Mouse (Mus musculus): ENCODE measurements around the gene Gm28308.

Gene Gm28308

DNA sequence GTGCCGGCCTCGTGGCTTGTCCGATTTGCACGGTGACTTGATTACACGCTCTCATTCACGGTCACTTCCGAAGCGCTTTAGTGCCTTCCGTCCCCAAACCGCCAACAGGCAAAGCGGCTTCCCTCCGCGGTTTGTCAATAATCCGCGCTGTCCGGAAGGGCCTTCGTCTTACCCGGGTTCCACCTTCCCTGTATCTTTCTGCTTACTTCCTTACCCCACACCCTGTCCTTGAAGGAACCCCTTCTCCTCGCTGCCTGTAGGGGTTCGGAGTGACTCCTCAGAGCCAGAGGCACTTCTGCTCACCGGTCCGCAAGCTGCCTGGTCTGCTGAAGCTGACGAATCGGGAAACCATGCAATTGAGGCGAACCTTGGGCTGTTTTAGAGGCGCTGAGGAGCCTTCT is 33.3 kb upstream of the Gm28308 start:
- DNase-seq: no peak

- no peak for DNase-seq
Observed at GRCm38 (mm10) chr6:52245757-52246142, 32.6 kb upstream of the Gm28308 start, which contains the start of gene Hoxa11. Gene Hoxa11, minus strand, starts transcription at chr6:52245810.

DNA sequence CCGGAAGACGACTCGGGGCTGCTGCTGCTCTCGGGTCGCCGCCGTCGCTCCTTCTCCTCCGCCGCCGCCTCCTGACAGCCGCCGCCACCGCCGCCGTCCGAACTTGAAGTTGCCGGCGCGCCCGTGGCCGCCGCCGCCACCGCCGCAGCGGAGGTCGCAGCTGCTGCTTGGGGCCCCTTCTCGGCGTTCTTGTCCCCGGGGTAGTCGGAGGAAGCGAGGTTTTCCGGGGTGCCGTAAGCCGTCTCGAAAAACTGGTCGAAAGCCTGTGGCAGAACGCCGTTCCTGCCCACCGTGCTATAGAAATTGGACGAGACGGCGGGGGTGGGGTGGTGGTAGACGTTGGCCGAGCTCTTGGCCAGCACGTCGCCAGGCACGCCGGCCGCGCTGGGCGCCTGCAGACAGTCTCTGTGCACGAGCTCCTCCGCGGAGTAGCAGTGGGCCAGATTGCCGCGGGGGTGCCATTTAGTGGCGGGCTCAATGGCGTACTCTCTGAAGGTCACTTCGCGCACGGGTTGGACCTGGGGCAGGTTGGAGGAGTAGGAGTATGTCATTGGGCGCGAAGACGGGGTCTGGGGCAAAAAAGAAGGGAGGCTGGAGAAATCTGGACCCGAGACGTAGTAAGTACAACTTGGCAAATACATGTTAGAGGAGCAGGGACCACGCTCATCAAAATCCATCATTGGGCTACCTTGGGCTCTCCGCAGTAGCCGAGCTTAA is 32.1 kb upstream of the Gm28308 start:
- DNase-seq: no peak

DNA sequence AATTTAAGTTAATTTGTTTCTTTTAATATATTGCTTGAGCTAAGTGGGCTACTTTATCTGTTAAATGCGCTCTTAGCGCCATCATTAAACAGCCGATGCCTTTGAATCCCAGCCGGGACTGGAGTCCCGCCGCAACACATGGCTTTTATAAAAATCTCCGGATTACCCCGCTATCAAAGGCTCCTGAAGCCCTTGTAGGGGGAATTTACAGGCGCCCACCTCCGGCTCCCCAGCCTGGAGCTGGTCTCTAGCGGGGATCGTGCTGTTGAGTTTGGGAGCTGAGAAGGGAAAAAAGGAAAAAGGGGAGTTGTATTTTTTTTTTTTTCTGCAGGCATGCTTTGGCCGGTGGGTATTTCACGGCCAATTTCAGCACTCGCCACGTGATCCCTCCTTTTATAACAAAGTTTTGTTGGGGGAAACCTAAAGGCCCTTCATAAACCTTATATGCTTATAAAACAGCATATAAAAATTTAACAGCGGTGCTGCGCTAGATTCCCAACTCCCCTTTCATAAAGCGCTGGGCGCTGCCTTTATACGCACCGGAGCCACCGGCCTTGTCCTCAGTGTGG is 31.4 kb upstream of the Gm28308 start:
- no peak for DNase-seq

GRCm38 (mm10) chr6:52243681-52244121 is 30.6 kb upstream of the Gm28308 start:
- DNase-seq: no peak

GRCm38 (mm10) chr6:52242801-52243332 is 29.7 kb upstream of the Gm28308 start:
- no peak for DNase-seq

- no peak for DNase-seq
Observed at GRCm38 (mm10) chr6:52241001-52241621, 28.0 kb upstream of the Gm28308 start.

DNA sequence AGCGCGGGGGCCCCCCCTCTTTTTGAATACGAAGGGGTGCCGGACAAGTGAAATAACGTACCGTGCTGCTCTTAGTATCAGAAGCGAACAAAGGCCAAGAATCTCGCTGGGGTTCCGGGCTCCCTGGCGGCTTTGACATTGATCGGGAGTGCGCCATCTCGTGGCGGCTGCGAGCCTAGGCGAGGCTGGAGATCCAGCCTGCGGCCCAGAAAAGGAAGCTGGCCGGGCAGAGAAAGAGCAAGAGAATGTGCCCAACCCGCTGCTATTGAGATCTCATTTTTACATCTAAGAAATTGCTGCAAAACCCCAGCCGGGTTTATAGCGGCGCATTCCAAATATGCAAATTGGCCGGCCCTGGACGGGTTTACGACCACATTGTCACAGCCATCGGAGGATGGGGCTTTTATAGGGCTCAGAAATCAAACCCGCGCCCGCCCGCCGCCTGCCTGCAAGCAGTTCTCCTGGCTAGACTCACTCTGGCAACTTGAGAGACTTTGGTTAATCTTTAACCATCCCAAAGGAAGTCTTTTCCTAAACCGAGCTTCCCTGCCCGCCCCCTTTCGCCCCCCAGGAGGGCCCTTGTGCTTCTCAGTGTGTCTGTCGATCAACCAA is 27.4 kb upstream of the Gm28308 start, which contains the start of gene Hoxa10:
Hoxa10 (minus strand) TSS at position 466 of the 612 bp plus-strand sequence.
- peak; percentile 19 for DNase-seq

DNA sequence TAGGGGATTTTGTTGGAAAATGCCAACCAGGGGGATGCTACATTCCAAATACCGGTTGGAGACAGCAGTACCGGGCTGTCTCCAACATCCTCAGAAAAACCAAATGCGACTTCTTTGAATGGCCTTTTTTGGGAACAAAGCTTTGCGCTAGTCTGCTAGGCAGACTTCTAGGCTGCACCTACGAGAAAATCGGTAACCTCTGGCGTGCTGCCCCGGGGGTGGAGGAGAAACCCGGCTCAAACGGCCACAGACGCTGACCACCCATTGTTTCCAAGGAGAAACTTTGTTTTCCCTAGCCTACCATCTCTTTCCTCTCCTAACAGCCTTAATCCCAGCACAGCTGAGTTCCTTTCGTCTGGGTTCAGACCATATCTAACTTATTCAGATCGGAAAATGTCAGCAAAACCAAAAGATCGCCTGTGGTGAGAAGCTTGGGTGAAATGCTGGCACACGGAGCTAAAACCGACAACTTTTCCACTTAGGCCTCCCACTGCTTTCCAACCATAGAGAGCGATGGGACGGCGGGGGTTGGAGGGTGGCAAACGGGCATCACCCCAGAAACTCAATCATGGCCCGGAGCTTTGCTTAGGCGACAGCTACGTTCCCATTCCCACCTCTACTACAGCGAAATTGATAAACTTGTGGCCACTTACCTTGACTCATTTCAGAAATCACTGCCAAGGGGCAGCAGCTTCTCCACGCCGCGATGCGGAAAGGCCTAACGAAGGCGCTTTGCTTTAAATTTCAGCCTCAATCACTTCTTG is 26.7 kb upstream of the Gm28308 start:
- no peak for DNase-seq

GRCm38 (mm10) chr6:52238976-52239375 is 25.8 kb upstream of the Gm28308 start:
- DNase-seq: no peak

- DNase-seq: no peak
Observed at GRCm38 (mm10) chr6:52238155-52238545, 25.0 kb upstream of the Gm28308 start.

DNA sequence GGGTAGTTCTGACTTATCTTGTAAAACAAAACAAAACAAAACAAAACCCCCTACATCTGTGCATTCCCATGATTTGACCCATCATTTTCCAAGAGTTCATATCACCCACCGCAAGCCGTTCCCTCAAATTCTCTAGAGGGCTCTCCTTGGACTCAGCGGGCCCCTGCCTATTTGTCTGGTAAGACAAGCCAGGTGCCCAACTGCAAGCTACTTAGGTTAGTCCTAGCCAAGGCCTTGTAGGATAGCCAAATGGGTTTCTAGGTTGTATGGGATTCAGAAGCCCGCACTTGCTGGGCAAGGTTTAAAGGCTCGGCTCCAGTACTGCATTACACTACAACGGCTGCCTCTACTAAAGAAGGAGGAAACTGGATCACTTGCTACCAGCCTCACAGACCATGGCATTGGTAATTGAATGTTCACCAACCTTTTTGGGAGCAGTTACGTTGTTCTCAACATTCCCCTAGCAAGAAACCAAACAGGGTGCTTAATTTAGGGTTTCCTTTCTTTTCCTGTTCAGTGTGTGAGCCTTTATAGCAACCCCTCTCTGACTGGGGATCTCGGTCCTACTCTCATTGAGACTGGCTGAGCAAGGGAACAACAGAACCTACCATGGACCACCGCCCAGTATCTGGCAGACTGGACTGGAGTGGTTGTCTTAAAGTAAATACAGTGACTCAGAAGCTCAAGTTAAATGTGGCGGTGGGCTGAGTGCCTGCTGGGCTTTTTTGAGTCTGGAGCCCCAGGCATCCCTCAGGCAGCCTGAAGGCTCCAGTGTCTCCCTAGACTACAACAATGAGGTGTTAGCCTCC is 24.4 kb upstream of the Gm28308 start:
- no peak for DNase-seq

DNA sequence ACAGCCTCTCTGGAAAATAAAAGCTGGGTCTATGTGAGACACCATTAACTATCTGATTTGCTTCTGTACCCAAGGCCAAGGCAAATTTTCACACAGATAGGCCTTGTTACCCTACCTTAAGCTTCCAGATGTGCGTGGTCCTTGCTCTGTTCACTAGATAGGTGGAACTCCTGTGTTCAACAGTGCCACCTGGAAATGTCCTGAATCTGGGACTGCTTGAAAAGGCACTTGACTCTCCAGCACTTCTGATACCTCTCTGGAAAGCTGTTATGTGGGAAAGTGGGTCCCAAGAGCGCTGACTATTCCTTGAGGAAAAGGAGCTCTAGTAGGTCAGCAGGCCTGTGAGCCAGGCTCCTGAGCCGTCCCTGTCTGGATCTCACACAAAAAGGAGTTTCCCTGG is 23.7 kb upstream of the Gm28308 start:
- no peak for DNase-seq

DNA sequence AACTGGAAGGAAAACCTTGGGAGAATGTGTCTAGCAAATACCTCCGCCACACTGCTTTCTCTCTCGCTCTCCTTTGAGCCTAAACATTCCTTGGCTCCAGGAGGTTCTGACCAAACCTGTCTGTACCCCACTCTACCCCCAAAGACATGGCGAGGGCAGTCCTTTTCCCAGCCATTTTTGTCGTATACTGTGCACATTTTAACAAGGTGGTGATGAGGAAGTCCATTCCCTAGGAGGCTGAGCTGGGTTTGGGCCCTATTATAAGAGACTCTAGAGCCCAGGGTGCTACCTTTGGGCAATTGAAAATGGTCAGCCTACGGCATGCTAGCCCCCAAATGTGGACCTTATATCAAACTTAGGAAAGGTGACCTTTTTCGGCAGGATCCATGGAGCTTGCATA is 22.7 kb upstream of the Gm28308 start:
- no peak for DNase-seq

GRCm38 (mm10) chr6:52235267-52235666 is 22.1 kb upstream of the Gm28308 start:
- DNase-seq: no peak

GRCm38 (mm10) chr6:52234428-52235140 is 21.4 kb upstream of the Gm28308 start:
- no peak for DNase-seq

DNA sequence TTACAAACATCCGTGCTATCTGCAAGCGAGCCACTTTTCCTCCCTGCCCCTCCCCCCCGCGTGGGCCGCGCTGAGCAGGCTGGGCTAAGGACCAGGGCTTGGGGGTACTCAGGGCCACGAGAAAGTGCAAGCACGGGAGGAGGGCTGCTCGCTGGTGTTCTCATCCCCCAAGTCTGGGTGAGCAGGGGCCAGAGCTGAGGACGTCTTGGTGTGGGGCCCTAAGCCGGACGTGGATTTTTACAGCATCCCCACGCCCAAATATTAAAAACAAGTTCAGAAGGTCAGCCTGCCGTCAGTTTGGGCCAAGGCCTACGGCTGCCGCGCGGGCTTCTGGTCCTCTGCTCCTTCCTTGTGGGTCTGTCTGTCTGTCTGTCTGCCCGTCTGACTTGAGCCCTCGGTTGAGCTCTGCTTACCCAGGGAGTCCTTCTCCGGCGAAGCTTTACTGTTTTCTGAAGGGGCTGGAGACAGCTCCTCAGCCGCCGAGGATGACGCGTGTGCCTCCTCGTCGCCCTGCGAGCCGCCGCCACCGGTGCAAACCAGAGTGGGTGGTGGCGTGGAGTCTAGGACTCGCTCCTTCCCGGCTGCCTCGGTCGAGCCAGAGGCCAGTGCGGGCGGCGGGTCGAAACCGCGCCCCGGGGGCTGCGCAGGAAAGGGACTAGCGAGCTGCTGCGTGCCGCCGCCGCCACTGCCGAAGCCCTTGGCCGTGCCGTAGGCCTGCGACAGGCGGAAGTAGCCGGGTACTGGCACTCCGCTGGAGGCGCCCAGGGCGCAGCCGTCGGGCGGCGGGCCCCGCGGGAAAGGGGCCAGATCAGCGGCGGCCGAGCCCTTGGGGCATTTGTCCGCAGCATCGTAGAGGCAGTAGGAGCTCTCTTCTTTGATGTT is 20.6 kb upstream of the Gm28308 start:
- DNase-seq: no peak

DNA sequence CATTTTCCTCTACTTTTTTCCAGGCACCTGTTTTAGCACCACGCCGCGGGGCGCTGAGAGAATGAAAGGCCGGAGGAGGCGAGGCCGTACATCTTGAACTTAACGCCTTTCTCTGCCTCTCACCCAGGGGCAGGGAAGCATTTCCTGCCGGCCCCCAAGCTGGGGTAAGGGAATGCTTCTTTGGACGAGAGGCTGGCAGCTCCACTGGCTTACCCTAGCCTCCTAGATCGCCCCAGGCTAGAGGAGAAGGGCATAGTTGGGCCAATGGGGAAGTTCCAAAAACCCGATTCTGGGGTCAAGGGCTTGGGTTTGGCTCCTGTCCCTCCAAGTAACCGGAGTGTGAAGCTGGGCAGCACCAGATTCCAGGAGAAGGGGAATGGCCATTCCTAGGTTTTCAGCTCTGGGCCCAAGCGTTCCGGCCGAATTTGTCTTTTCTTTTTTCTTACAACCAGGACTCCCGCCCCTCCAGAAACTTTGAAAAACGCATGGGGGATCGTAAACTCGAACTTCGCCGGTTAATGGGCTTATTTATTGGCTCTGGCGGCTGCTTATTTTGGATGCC is 19.9 kb upstream of the Gm28308 start:
- DNase-seq: no peak

GRCm38 (mm10) chr6:52232568-52232965 is 19.4 kb upstream of the Gm28308 start:
- no peak for DNase-seq
